Mouse (Mus musculus) hindlimb bud, embryonic 11.5 days (tissue): ENCODE measurements around the gene Nadk2.

Experiments used
- DNase-seq: peaks from one replicate; pipeline ENCODE4 v3.0.0-alpha.2; 2012; ENCODE audit warnings: low read depth, low spot score; ENCODE audit errors: extremely low spot score

Nadk2 gene

GRCm38 (mm10) chr15:9070912-9071555 lies at the start of gene Nadk2:
Gene Nadk2 (plus strand): TSS chr15:9071260.
- DNase-seq = peak; percentile 87

- DNase-seq = no peak
Measured at GRCm38 (mm10) chr15:9055704-9056103, 15.4 kb upstream of the Nadk2 start.

- no peak for DNase-seq
Measured at GRCm38 (mm10) chr15:9059856-9060255, 11.2 kb upstream of the Nadk2 start.

- DNase-seq = no peak
Measured at GRCm38 (mm10) chr15:9061150-9061882, 9.7 kb upstream of the Nadk2 start.

- no peak for DNase-seq
Measured at GRCm38 (mm10) chr15:9068881-9069280, 2.2 kb upstream of the Nadk2 start.

GRCm38 (mm10) chr15:9070353-9070752 lies 707 bp upstream of the Nadk2 start:
- DNase-seq = no peak

- DNase-seq = peak; percentile 12
Measured at GRCm38 (mm10) chr15:9071556-9072544, 790 bp downstream of the Nadk2 start.

- DNase-seq = no peak
Measured at GRCm38 (mm10) chr15:9072630-9073029, 1.6 kb downstream of the Nadk2 start.

- no peak for DNase-seq
Measured at GRCm38 (mm10) chr15:9073067-9073608, 2.1 kb downstream of the Nadk2 start.

GRCm38 (mm10) chr15:9073684-9074083 lies 2.6 kb downstream of the Nadk2 start:
- DNase-seq = no peak

GRCm38 (mm10) chr15:9074139-9074538 lies 3.1 kb downstream of the Nadk2 start:
- no peak for DNase-seq

GRCm38 (mm10) chr15:9074671-9075070 lies 3.6 kb downstream of the Nadk2 start:
- no peak for DNase-seq

GRCm38 (mm10) chr15:9075608-9076200 lies 4.6 kb downstream of the Nadk2 start:
- no peak for DNase-seq

GRCm38 (mm10) chr15:9078481-9079300 lies 7.6 kb downstream of the Nadk2 start:
- no peak for DNase-seq

GRCm38 (mm10) chr15:9079626-9080025 lies 8.6 kb downstream of the Nadk2 start:
- no peak for DNase-seq

GRCm38 (mm10) chr15:9080206-9080605 lies 9.1 kb downstream of the Nadk2 start:
- no peak for DNase-seq

GRCm38 (mm10) chr15:9081294-9081693 lies 10.2 kb downstream of the Nadk2 start:
- no peak for DNase-seq

GRCm38 (mm10) chr15:9082753-9083152 lies 11.7 kb downstream of the Nadk2 start:
- no peak for DNase-seq

- no peak for DNase-seq
Measured at GRCm38 (mm10) chr15:9086813-9087212, 15.8 kb downstream of the Nadk2 start.

GRCm38 (mm10) chr15:9087421-9087820 lies 16.4 kb downstream of the Nadk2 start:
- DNase-seq = no peak
